Mouse (Mus musculus): Measurements from ENCODE around the gene AC124502.3.

DNA sequence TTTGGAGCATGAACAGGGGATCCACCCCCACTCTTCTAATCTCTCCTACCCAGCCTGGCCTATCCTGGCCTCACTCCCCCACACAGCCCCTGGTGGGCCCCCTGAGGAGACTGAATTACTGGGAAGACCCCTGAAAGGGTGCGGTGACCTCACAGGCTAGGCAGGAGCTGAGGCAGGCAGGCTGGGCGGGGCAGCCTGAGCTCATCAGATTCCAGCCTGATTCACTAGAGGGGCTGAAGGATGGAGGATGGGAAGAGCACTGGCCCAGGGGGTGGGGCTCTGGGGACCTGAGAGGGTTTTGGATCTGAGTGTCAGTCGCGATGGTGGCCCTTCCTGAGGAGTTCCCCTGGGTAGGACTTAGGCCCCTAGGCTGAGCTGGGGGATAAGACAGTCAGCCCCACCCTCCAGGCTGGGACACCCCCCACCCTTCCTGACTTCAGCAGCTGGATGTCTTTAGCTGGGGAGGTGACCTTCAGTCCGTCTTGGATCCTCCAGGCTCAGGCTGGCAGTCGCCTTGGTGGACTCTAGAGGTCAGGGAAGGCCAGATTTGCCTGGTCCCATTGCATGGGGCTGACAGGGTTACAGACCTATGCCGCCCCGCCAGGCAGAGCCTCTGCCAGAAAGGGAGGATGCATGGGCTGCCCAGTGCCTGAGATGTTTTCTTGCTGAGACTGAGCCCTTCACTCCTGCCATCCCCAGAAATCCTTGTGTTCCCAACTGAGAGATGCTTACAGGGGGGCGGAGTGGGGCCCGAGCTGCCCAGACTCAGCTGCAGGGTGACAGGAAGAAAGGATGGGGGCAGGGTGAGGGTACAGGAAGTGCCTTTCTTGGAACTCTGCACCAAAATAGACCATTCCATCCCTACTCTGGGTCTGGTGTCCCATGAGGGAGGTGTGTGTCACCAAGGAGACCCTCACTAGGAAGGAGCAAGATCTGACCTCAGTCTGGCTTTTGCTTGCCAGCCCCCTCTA lies 20.4 kb downstream of the AC124502.3 start:
- no peak for TF ChIP-seq GATA1 (IDR thresholded peaks at IDR 0.05; ENCODE audit: borderline replicate concordance, low read length)
- TF ChIP-seq FLI1 (IDR thresholded peaks at IDR 0.05; ENCODE audit: low read length) = no peak
